Mouse (Mus musculus) forelimb bud, embryonic 11.5 days (tissue): Measurements from ENCODE around the gene Pgr15l.

ENCODE experiments used
- DNase-seq: peaks from one replicate; pipeline ENCODE4 v3.0.0-alpha.2; 2012; ENCODE audit warnings: low read depth, low spot score

Pgr15l gene

DNA sequence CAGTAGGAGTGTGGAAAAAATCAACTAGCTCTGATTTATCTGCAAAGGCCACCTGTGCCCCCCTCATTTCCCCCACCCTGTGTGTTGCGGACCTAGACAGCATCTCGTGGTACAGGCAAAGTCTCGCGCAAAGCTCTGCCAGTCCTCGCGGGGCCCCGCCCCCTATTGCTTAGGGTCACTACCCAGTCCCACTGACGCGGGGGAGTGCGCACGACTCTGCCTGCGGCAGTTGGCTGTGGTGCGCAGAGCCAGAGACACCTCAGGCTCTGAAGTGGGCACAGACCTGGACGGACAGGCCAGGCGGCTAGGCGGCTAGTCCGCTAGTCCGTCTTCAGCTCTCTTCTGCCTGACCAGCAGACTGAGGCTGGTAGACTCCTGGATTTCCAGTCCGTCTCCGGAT is at the start of gene Pgr15l:
Gene Pgr15l (plus strand): TSS at position 228 of the 400 bp plus-strand sequence.
- DNase-seq: peak; percentile 11

DNA sequence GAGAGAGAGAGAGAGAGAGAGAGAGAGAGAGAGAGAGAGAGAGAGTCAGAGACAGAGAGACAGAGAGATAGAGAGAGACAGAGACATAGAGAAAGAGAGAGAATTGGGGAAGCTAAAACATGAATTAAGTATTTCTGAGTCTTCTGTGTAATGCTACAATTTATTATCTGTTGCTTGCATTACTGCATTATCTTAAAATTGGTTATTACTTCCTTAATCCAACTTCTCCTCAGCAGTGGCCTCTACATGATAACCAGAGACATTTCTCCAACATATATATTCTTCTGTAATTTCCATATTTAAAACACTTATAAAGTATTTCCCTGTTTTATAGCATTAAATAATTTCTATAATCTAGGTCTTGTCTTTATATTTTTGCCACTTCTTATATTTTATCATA is 44.9 kb upstream of the Pgr15l start:
- no peak for DNase-seq

DNA sequence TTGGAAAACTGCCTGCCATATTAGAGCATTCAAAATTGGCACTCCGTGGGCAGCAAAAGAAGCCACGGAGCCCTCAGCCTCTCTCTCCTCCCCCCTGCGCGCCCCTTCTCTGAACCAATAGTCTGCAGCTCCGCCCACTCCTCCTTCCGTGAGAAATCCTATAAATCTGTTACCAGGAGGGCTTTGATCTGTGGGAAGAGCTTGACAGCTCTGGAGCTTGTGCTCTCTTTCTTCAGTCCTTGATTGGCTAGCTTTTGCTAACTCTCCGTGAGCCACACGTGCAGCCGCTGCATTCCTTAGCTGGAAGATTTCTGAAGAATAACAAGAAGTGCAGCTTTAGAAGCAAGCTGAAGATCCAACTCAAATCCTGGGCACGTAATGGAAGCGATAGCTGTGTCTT is 2.6 kb upstream of the Pgr15l start:
- peak; percentile 55 for DNase-seq
